Mouse (Mus musculus) brain, embryonic 14.5 days (tissue): Measurements from ENCODE around the gene Dot1l.

ENCODE experiments used
- CTCF ChIP-seq: fragments of 200-500 bp; IDR thresholded peaks from 2 replicates; pipeline ENCODE4 v1.5.1; 2012; ENCODE audit warnings: inconsistent platforms, mild to moderate bottlenecking, moderate library complexity, borderline replicate concordance; ENCODE audit not compliant: insufficient read depth, insufficient read length; ENCODE audit errors: extremely low read depth
- POLR2A ChIP-seq: fragments of 200-500 bp; IDR thresholded peaks from 2 replicates; pipeline ENCODE4 v1.6.1; 2012; ENCODE audit warnings: mild to moderate bottlenecking, inconsistent platforms, borderline replicate concordance; ENCODE audit not compliant: poor library complexity, insufficient read depth, insufficient read length, severe bottlenecking; ENCODE audit errors: extremely low read depth

DNA sequence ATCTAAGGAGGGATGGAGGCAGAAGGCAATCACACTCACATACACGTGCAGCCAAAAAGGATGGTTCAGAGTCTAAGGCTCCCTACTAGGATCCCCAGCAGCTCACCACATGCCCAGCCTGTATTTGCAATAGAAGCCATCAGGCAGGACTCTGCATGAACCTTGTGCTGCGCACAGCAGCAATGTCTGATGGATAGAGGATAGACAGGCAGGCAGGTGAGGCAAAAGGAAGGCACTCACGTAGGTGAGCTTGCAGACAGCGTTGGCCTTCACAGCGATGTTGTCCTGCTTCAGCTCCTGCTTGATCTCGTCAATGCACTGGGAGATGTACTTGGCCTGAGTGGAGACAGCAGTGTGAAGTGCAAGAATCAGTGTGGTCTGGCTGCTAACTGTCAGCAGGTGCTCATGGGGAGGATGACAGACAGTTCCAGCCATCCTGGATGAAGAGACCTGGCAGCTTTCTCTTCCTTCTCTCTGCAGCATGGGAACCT lies 22.4 kb upstream of the Dot1l start:
- TF ChIP-seq CTCF (no peak), POLR2A (no peak)
